Mouse (Mus musculus) kidney, adult 18-20 months (tissue): ENCODE data around the gene Gm33815.
"Not testable (repeated sequence)": the region's sequence is repeated elsewhere in the genome, so short reads cannot be mapped to it uniquely, and the experiment has no call there.

ENCODE experiments used
- DNase-seq: peaks from one replicate; pipeline ENCODE4 v3.0.0; 2021

Gene Gm33815

DNA sequence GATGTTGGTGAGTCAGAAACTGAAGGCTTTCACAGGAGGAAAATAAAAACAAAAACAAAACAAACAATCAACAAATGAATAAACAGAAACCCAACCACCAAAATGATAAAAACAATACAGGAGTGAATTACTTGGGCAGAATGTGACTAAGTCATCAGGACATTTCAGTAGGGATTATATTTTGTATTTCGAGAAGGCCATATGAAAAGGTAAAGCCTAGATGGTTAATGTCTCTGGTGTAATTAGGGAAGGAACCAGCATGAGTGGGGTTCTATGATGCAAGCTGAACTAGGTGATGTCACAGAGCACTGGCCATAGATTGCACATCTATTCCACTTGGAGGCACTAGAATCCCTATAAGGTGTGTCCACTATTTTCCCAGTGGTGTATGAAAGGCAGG is at the start of gene Gm33815:
Gene Gm33815 (plus strand): TSS at position 301 of the 400 bp plus-strand sequence.
- not testable (repeated sequence) for DNase-seq
